Mouse (Mus musculus): Measurements from ENCODE around the gene Sugt1.

Sugt1 gene

DNA sequence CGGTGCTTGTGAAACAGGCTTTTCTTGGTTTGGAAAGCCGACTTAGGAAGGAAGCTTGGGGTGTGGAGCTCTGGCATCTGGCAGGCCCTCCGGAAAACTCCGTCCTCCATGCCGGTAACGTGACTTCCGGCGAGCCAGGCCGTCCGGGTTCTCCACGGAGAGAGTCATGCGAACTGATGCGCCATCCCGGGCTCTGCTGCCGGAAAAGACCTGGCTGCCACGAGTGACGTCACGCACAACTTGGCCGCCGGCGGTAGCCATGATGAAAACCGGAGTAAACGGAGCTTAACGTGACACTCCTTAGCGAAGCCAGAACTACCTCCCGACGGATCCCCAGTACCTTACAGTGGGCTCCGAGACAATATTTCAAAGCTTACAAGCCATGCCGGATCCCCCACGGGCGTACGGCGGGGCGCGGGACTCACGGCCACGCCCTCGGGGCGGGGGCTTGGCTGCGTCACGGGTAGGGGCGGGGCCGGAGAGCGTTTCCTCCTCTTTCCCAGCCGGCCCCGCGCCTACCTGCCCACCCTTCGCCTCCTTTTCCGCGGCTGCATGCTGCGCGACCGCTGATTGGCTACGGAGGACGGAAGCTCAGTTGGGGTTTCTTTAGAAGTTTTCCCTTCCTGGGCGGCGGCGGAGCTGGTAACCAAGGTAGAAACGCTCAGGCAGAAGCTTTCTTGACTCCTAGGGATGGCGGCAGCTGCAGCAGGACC, at the start of gene Sugt1:
TSS of gene Sugt1 (plus strand) at position 553 of the 713 bp plus-strand sequence.
- peak; percentile 97 for DNase-seq

DNA sequence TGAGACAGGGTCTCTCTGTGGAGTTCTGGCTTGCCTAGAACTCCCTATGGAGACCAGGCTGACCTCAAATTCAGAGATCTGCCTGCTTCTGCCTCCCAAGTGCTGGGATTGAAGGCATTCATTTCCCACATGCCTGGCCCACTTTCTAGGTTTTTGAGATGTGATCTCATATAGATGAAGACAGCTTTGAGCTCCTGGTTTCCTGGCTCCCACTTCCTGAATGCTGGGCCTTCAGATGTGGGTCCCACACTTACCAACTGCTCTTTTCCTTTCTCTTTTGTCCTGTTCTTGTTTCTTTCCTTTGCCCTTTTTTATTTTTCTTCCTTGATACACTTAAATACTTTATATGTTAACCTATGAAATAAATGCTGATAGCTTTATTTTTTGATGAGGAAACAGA, 49.6 kb upstream of the Sugt1 start:
- DNase-seq = no peak

- no peak for DNase-seq
Observed at GRCm38 (mm10) chr14:79541606-79542005, 45.9 kb upstream of the Sugt1 start.

GRCm38 (mm10) chr14:79549343-79549742, 38.1 kb upstream of the Sugt1 start:
- DNase-seq = no peak

GRCm38 (mm10) chr14:79551929-79552328, 35.6 kb upstream of the Sugt1 start:
- DNase-seq = no peak

DNA sequence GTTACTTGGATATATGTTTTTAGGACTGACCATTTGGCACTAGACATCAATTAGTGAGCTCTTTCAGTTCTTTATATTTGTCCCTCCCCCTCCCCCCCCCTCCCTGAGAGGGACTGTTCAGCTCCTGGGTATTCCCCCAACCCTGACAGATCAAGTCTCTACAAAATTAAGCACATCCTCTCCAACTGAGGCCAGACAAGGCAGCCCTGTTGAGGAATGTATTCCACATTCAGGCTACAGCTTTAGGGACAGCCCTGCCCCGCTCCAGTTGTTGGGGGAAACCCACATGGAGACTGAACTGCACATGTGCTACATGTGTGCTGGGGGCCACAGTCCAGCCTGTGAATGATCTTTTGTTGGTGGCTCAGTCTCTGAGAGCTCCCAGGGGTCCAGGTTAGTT, 34.6 kb upstream of the Sugt1 start:
- no peak for DNase-seq

DNA sequence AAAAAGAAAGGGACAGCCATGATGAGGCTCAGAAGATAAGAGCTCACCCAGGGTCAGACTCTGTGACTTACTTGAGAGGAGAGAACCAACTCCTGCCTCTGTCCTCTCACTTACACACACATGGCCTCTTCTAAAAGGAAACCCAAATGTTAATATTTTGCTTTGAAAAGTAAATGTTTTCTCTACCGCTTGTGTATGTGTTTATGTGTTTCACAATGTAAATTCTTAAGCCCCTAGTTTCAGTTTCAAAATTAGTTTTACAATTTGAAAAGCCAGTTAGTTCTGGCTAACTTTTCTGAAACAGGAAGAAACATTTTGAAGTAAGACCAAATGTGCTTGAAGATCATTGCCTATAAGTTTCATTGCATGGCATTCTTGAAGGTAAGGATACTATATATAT, 29.7 kb upstream of the Sugt1 start:
- DNase-seq = no peak

GRCm38 (mm10) chr14:79562745-79563144, 24.7 kb upstream of the Sugt1 start:
- peak; percentile 41 to 47 for DNase-seq

DNA sequence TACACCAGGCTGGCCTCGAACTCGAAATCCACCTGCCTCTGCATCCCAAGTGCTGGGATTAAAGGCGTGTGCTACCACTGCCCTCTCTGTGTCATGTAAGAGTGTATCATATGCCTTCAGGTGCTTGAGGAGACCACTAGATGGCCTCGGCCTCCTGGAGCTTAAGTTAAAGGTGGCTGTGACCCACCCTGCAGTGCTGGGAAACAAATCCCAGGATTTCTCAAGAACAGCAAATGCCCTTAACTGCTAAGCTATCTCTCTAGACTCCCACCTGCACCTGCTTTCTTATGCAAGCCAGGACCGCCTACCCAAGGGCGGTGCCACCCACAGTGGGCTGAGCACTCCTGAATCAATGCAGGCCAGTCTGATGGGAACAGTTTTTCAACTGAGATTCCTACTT, 22.7 kb upstream of the Sugt1 start:
- DNase-seq = no peak

DNA sequence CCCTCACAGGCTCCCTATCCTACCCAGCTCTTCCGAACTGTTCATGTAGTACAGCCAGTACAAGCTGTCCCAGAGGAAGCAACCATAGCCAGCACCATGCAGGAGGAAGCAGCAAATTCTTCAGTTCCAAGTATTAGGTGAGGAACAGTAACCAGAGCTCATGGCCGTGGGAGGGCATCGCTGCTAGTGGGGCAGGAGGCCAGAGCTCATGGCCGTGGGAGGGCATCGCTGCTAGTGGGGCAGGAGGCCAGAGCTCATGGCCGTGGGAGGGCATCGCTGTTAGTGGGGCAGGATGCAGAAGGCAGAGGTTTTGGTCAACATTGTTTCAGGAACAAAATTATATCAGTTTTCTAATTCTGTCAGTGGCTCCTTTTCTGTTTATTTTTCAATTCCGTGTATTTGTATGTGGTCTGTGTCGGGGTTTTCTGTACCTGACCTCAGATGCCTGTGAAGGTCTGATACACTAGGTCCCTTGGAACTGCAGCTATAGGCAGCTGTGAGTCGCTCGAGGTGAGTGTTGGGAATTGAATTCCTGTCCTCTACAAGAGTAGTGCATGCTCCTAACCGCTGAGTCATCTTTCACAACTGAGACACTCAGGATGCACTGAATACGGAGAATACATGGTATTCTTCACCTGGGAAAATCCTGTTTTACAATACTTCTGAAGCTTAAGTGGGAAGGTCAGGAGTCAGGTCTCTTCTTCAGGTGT, 13.9 kb upstream of the Sugt1 start:
- no peak for DNase-seq

- DNase-seq = no peak
Observed at GRCm38 (mm10) chr14:79574361-79574760, 13.1 kb upstream of the Sugt1 start.

DNA sequence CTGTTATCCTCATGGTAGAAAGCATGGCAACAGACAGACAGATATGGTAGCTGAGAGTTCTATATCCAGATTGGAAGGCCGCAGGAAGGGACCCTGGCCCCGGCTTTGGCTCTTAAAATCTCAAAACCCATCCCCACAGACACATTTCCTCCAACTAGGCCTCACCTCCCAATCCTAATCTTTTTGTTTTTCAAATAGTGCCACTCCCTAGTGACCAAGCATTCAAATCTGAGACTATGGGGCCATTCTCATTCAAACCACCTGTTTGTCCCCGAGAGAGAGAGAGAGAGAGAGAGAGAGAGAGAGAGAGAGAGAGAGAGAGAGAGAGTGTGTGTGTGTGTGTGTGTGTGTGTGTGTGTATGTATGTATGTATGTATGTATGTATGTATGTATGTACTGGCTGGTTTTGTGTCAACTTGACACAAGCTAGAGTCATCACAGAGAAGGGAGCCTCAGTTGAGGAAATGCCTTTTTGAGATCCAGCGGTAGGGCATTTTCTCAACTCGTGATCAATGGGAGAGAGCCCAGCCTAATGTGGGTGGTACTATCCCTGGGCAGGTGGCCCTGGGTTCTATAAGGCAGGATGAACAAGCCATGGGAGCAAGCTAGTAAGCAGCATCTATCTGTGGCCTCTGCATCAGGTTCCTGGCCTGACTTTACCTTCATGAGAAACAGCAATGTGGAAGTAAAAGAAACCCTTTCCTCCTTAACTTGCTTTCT, 3.8 kb upstream of the Sugt1 start:
- no peak for DNase-seq

DNA sequence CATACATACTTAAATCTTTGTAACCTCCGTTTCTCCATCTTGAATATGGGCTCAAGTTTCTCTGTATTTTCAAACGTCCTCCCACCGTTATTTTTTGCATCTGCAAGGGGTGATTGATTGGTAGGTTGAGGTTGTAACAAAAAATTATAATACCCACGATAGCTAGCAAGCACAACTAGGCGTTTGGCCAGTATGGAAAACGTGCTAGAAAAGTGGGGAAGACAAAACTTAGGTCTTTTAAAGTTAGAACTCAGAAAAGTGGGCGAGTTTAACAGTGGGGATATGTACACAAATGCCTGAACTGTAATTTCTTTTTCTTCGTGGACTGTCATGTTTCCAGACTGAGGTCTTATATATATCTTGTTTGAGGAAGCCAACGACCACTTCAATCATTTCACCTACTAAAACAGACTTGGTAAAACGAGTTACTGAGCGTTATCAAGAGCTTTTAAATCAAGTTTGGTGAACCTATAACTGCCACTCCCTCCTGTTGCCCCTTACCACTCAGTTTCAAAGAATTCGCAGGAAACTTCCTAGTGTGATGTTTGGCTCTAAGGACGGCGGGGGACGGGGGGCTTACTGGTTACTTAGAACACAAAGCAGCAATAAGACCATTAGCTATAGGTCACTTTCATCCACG, 872 bp upstream of the Sugt1 start:
- no peak for DNase-seq

GRCm38 (mm10) chr14:79587852-79588229, 350 bp downstream of the Sugt1 start:
- no peak for DNase-seq

GRCm38 (mm10) chr14:79588534-79588951, 1.1 kb downstream of the Sugt1 start:
- peak; percentile 10 to 14 for DNase-seq

DNA sequence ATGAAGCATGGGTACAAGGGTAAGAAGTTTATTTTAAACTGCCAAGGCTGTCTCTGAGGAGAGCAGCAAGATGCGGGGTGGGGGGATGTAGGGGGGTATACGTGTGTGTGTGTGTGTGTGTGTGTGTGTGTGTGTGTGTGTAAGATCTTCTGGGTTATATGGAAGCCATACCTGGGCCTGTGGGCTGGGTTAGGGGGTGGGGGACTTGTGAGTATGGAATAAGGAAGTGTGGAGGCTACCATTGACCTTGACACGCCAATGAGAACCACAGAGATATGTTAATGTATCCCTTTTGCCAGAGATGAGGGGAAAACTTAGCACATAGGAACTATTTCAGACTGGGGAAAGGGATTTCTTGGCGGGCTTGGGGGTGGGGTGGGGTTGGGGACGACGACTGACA, 1.9 kb downstream of the Sugt1 start:
- DNase-seq = no peak

GRCm38 (mm10) chr14:79590916-79591315, 3.4 kb downstream of the Sugt1 start:
- no peak for DNase-seq

DNA sequence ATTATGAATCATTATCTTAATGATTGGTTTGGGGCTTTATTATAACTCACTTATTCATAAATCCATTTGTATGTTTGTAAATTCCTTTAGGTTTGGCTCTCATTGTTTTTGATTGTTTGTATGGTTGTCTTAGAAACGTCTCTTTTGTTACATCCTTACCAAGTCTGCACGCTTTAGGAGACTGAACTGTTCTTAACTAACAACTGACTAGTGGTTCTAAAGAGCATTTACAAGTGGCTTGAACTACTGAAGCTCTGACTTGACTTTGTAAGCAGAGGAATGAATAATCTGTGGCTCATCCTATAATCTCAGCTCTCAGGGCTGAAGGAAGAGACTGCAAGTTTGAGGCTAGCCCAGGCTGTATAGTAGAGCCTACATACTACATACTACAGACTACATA, 4.1 kb downstream of the Sugt1 start:
- DNase-seq = no peak

- no peak for DNase-seq
Observed at GRCm38 (mm10) chr14:79594069-79594468, 6.6 kb downstream of the Sugt1 start.

- DNase-seq = no peak
Observed at GRCm38 (mm10) chr14:79596602-79597001, 9.1 kb downstream of the Sugt1 start.

- no peak for DNase-seq
Observed at GRCm38 (mm10) chr14:79605881-79606280, 18.4 kb downstream of the Sugt1 start.

- DNase-seq = no peak
Observed at GRCm38 (mm10) chr14:79606392-79606791, 18.9 kb downstream of the Sugt1 start.

DNA sequence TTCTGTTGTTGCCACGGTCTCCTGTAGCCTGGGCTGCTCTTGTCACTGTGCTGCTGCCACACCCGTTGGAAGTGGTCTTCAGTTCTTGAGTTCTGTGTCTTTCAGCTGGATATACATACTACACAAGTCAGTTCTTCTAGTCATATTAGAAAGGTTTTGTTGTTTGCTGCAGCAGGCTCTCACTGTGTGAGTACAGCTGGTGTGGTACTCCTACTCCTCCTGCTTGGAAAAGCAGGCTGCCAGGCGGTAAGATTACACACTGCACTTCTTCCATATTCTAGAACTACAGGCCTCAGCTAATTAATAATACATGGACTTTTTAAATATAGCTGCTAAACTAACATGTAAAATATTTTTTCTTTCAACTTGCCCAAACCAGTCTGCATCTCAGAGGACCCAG, 19.4 kb downstream of the Sugt1 start:
- no peak for DNase-seq

All from cerebellum, postnatal 36 days (tissue).